Mouse (Mus musculus): ENCODE measurements at regions not wholly inside any gene's neighbourhood (a gene's known extent, or its start where the extent isn't known, plus 50 kb on each side); places are given as distances from the start of the nearest gene placed in this dataset.
A peak's percentile ranks its signal among the peaks of the same experiment; 100 is the strongest.

- no peak for DNase-seq (ENCODE audit: inconsistent age in 2 of 2, low spot score in 1 of 2)
These were observed 215.3 kb downstream of the Ahr start for GRCm38 (mm10) chr12:35319571-35319970.

GRCm38 (mm10) chr12:35317046-35317445 lies 217.8 kb downstream of the Ahr start:
- DNase-seq (ENCODE audit: inconsistent age in 2 of 2, low spot score in 1 of 2): no peak

- DNase-seq (ENCODE audit: inconsistent age in 2 of 2, low spot score in 1 of 2): no peak
These were observed 220.8 kb downstream of the Ahr start for GRCm38 (mm10) chr12:35314035-35314434.

- no peak for DNase-seq (ENCODE audit: inconsistent age in 2 of 2, low spot score in 1 of 2)
These were observed 221.5 kb downstream of the Ahr start for GRCm38 (mm10) chr12:35313191-35313925.

- peak in 1 of 2 experiments; percentile 52 for DNase-seq (ENCODE audit: inconsistent age in 2 of 2, low spot score in 1 of 2)
These were observed 226.3 kb downstream of the Ahr start for GRCm38 (mm10) chr12:35308537-35308936.

GRCm38 (mm10) chr12:35303764-35304717 lies 230.8 kb downstream of the Ahr start:
- no peak for DNase-seq (ENCODE audit: inconsistent age in 2 of 2, low spot score in 1 of 2)

- no peak for DNase-seq (ENCODE audit: inconsistent age in 2 of 2, low spot score in 1 of 2)
These were observed 231.7 kb downstream of the Ahr start for GRCm38 (mm10) chr12:35303188-35303587.

- peak; percentile 45 to 76 for DNase-seq (ENCODE audit: inconsistent age in 2 of 2, low spot score in 1 of 2)
These were observed 240.2 kb downstream of the Ahr start for GRCm38 (mm10) chr12:35294668-35295067.

GRCm38 (mm10) chr12:35293566-35293965 lies 241.3 kb downstream of the Ahr start:
- no peak for DNase-seq (ENCODE audit: inconsistent age in 2 of 2, low spot score in 1 of 2)

- peak; percentile 72 to 90 for DNase-seq (ENCODE audit: inconsistent age in 2 of 2, low spot score in 1 of 2)
These were observed 242.9 kb downstream of the Ahr start for GRCm38 (mm10) chr12:35291941-35292341.

- peak in 1 of 2 experiments; percentile 54 for DNase-seq (ENCODE audit: inconsistent age in 2 of 2, low spot score in 1 of 2)
These were observed 241.0 kb downstream of the Snx13 start for GRCm38 (mm10) chr12:35287974-35288373.

- DNase-seq (ENCODE audit: inconsistent age in 2 of 2, low spot score in 1 of 2): no peak
These were observed 240.6 kb downstream of the Snx13 start for GRCm38 (mm10) chr12:35287570-35287969.

GRCm38 (mm10) chr12:35286974-35287553 lies 240.1 kb downstream of the Snx13 start:
- DNase-seq (ENCODE audit: inconsistent age in 2 of 2, low spot score in 1 of 2): no peak

GRCm38 (mm10) chr12:35284345-35284744 lies 237.4 kb downstream of the Snx13 start:
- DNase-seq (ENCODE audit: inconsistent age in 2 of 2, low spot score in 1 of 2): peak; percentile 20 to 65

- peak; percentile 65 to 89 for DNase-seq (ENCODE audit: inconsistent age in 2 of 2, low spot score in 1 of 2)
These were observed 236.9 kb downstream of the Snx13 start for GRCm38 (mm10) chr12:35283925-35284324.

GRCm38 (mm10) chr12:35283407-35283806 lies 236.4 kb downstream of the Snx13 start:
- no peak for DNase-seq (ENCODE audit: inconsistent age in 2 of 2, low spot score in 1 of 2)

- DNase-seq (ENCODE audit: inconsistent age in 2 of 2, low spot score in 1 of 2): no peak
These were observed 222.5 kb downstream of the Snx13 start for GRCm38 (mm10) chr12:35269465-35269864.

- no peak for DNase-seq (ENCODE audit: inconsistent age in 2 of 2, low spot score in 1 of 2)
These were observed 221.0 kb downstream of the Snx13 start for GRCm38 (mm10) chr12:35268006-35268405.

- DNase-seq (ENCODE audit: inconsistent age in 2 of 2, low spot score in 1 of 2): no peak
These were observed 220.2 kb downstream of the Snx13 start for GRCm38 (mm10) chr12:35267023-35267654.

GRCm38 (mm10) chr12:35259781-35260180 lies 212.8 kb downstream of the Snx13 start:
- DNase-seq (ENCODE audit: inconsistent age in 2 of 2, low spot score in 1 of 2): no peak
